Mouse (Mus musculus) brain, embryonic 14.5 days (tissue): Measurements from ENCODE around the gene Actl6a.

Experiments
- CTCF ChIP-seq: fragments of 200-500 bp; IDR thresholded peaks from 2 replicates; pipeline ENCODE4 v1.5.1; 2012; ENCODE audit warnings: inconsistent platforms, mild to moderate bottlenecking, moderate library complexity, borderline replicate concordance; ENCODE audit not compliant: insufficient read depth, insufficient read length; ENCODE audit errors: extremely low read depth
- POLR2A ChIP-seq: fragments of 200-500 bp; IDR thresholded peaks from 2 replicates; pipeline ENCODE4 v1.6.1; 2012; ENCODE audit warnings: mild to moderate bottlenecking, inconsistent platforms, borderline replicate concordance; ENCODE audit not compliant: poor library complexity, insufficient read depth, insufficient read length, severe bottlenecking; ENCODE audit errors: extremely low read depth

- TF ChIP-seq POLR2A (no peak), CTCF (no peak)
Observed at GRCm38 (mm10) chr3:32689567-32689999, 16.5 kb upstream of the Actl6a start.
